Mouse (Mus musculus) heart, postnatal 0 days (tissue): ENCODE data around the gene Grasp.

Source experiments
- CTCF ChIP-seq: IDR thresholded peaks from 2 replicates; pipeline ENCODE4 v1.5.1; 2016; ENCODE audit warnings: antibody characterized with exemption, control low read depth, low read depth
- EP300 ChIP-seq: IDR thresholded peaks from 2 replicates; pipeline ENCODE4 v1.6.1; 2016; ENCODE audit warnings: antibody characterized with exemption, low read depth

DNA sequence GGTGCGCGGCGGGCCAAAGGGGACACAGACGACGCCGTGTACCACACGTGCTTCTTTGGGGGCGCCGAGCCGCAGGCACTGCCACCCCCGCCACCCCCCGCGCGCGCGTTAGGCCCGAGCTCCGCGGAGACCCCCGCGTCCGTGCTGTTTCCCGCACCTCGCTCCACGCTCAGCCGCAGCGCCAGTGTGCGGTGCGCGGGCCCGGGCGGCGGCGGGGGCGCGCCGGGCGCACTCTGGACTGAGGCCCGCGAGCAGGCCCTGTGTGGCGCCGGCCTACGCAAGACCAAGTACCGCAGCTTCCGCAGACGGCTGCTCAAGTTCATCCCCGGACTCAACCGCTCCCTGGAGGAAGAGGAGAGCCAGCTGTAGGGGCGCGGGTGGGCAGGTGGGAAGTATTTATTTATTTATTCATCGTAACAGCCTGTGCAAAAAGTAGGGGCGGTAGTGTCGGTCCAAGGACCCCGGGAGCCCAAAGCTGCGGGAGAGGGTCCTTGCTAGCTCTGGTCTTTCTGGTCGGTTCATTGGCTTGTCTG lies 7.7 kb downstream of the Grasp start:
- TF ChIP-seq CTCF, result no peak
- no peak for TF ChIP-seq EP300
